Mouse (Mus musculus) gastrocnemius, adult 8-10 months (tissue): ENCODE results near the gene Gimap5. TPM values are rescaled to one million over a fixed set of nuclear protein-coding genes. Genes with fewer than 3 reads are reported as not detected.

Experiments
- DNase-seq, 2 experiments: peaks; one replicate each; pipeline ENCODE4 v3.0.0; 2022; ENCODE audit warnings: low spot score in 2 of 2
- total RNA-seq, 4 experiments: library from RNA; stranded (reverse); gene quantifications; 2 replicates each; pipeline ENCODE4 v1.2.4; 2022

The Gimap5 gene
- total RNA-seq, result 1 to 10 TPM in 3 of 4 experiments, under 1 TPM in 1; 0.82 to 1.5 (median 1.2) TPM

DNA sequence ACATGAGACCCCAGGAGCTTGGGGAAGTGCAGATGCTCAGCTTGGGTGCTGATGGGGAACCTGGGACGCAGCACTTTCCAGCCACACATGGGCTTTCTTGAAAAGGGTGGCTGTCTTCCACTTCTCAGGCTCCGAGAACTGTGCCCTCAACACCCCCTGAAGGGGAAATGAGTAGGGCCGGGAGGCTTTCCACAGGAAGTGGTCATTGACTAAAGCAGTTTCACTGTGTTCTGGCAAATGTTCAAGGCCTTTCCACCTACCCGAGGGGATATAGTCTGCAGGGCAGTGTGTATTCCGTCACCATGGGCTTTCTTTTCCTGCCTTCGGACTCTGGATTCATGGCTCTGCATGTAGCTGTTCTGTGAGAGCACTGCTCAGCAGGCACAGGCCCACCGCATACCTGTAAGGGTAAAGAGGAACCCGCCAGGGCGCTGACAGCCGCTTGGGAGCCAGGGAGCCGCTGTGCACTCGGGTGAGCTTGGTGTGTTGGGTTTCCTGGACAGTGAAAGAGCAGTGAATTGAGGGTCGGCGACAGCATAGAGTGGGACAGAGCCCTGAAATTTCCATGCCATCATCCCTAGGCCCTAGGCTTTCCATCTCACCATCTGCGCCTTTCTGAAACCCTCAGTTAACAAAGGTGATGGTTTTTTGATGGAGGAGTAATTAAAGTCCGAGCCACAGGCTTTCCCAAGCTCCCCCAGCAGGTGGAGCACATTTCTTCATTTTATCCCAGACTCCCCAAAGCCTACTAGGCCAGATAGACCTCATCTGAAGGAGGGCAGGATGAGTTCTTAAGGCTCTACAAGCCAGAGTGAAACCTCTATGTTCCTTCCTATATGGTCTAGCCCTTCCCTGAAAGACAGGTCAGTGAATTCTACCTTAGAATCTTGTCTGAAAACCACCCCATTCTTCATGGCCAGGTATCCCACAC, at the start of gene Gimap5:
Gene Gimap5 (plus strand): TSS at position 239 of the 931 bp plus-strand sequence.
- no peak for DNase-seq

DNA sequence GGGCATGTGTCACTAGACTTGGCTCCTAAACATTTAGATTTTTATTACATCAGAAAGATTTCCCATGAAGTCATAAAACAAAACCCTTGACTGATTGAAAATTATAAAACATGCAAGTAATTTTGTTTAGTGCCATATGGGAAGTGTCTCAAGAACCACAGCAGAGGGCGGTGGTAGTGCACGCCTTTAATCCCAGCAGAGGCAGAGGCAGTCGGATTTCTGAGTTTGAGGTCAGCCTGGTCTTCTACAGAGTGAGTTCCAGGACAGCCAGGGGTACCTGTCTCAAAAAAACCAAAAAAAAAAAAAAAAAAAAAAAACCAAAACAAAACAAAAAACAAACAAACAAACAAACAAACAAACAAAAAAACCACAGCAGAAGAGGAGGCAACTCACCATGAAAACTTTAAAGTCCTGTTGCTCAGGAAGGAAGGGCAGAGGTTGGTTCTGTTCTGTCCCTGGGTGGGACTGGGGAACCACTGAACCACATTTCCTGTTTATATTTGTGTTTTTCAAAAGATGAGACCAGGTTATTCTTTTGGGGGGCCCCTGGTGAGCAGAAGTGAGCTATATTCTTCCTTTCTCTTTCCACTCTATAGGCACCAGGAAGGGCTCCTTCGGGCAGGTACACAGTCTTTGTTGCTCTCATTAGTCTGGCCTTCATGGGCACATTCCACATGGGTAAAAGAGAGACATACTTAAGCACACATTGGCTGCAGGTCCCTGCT, 49.0 kb upstream of the Gimap5 start:
- DNase-seq, result no peak

DNA sequence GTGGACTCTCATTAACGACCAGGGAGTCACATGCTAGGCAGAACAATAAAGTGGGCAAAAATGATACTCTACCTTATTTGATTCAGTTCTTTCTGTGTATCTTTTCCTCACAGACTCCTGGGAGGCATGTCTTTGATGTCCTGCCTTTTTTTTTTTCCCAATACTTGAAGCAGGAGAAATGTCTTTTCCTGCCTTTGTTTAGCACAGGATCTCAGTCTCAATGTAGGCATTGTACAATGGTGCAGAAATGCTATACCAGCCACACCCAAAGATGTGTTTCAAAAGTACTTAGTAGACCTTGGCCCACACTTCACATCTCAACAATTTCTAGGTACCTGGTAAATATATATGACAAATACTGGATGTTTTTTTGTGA, 48.5 kb upstream of the Gimap5 start:
- DNase-seq, result no peak

DNA sequence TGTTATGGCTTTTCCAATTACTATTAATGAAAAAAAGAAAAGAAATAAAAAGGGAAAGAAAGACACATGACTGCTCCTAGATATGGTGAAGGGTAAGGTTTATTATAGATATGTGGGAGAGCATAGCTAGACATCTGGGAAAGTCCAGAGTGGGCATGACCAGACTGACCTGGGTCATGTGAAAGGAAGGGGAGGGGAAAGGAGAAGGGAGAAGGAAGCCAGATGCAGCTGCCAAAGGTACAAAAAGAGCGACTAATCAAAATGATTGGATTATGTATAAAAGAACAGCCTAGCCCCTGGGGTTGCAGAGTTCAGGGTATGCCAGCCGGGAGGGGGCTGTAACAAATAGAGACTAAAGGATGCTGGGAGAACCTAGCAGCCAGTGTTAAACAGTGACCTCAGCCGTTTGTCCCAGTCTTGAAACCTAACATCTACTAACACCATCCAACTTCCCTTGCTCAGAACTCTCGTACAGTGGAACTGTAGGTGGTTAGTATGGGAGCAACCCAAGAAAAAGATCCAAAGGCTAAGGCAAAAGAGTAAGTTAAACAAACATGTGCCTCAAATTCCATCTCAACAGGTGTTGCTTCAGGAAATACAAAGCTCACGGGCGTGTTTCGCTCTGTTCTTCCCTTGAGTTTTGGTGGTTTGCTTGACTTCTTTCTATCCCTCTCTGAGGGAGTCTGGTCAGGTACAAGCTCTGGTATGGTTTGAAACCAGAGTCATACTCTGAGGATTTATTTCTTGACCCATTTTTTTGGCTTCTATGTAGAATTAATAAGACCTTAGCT, 47.7 kb upstream of the Gimap5 start:
- no peak for DNase-seq

DNA sequence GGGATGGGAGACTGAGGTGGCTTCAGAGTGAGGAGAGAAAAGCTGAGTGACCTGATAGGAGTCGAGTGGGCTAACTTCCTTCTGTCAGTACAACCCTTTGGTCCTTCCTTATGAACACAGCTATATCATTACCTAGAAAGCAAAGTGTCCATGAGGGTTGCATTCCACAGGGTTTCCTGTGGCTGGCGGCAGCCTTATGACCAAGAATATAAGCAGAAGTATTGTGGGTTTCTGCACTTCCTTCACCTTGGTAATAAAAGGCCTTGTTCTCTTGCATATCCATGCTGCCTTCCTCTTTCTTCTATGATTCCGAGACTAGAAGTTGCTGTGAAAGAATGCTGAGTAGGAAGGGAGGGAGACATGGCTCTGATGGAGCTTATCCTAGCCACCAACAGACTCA, 47.1 kb upstream of the Gimap5 start:
- DNase-seq, result no peak

DNA sequence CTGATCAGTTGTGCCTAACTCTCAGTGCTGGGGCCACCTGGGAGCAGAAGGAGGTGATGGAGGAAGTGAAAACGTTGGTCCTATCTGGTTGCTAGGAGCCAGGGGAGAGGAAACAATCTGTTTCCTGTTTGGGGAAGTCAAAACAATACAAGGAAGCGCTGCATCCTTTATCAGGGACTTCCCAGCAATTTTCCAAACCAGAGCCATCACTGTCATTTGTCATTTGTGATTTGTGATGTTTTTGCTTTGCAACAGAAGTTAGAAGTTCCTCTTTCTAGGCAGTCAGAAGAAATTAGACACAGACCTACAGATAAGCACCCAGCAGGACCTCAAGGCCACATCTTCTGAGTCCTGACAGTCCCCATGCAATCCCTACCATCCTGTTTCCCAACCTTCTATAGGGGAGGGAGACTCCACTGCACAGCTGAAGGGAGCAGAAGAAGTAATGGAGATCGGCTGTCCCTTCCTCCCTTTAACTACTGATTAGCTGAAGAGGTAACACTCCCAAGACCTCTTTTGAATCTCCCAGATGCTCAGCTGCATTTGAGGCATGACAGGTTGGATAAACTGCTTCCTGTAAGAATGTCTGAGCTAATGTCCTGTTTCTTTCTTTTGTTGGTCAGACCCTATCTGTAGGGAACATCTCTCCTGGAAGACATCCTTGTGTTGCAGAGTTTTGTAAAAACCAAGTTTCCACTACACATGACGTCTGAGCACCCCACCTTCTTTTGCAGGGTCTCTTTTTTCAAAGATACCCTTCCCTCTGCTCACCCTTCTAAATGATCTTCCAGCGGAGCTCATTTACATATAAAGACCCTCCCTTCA, 45.5 kb upstream of the Gimap5 start:
- DNase-seq, result no peak

DNA sequence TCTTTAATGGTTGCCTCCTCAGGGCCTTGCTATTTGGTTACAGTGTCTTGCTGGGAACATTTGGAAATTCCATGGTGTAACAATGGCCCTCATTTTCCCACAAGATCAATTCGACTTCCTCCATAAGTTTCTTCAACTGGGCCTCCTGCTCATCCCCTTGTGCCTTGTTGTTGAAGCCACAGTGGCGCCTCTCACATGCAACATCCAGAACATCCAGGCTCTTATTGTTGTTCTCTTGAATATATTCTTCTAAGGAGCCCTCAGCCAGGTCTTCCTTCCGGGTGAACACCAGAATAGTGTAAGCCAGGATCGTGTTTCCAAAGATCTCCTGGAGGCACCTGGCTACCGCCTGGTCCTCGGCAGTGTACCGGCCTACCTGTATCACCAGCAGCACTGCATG, 43.9 kb upstream of the Gimap5 start:
- DNase-seq, result no peak

DNA sequence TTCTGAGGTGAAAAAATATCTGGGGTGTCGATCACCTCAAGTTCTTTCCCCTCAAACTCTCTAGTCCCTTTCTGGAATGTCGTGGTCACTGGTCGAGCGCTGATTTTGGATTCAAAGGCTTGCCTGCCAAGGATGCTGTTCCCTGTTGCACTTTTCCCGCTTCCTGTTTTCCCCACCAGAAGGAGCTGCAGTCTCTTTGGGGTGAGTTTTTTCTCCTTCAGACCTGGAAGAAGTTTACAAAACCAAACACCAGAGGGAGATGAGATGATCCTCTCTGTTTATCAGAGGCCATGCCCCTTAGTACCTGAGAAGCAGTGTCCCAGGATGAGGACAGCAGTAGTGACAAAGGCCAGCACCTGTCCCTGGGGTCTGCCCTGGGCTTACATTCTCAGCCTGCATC, 43.4 kb upstream of the Gimap5 start:
- no peak for DNase-seq

DNA sequence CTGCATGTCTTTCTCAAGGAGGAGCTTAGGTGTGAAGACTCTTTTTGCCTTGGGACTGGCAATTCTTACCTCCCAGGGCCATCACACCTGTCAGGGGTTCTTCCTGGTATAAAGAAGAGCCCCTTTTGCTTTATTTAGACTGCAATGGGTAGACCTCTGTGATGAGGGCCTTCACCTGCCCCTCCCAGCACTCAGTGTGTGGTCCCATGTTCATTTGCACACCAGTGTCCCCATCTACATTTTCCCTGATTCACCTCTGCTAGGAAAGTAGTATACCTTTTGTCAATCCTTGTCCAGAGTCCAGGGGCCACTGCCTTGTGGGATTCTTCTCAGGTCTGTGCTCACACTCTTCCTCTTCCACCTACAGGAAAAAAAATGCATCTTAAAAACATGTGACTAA, 41.9 kb upstream of the Gimap5 start:
- DNase-seq, result no peak

DNA sequence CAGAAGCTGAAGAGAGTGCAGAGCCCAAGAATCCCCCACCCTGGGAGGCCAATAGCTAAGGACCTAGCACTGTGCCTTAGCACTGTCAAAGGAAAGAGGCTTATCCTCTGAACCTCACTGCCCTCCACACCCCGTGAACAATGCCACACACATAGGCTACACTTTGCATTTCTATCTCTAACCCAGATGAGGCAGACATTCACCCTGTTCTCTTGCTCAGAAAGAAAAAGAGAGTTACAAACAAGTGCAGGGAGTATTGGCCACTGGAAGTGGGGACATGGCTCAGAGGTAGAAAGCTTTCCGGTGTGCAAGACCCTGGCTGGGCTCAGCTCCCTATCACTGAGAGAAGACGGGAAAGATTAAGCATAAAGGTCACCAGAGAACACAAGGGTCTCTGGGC, 39.9 kb upstream of the Gimap5 start:
- DNase-seq, result no peak

DNA sequence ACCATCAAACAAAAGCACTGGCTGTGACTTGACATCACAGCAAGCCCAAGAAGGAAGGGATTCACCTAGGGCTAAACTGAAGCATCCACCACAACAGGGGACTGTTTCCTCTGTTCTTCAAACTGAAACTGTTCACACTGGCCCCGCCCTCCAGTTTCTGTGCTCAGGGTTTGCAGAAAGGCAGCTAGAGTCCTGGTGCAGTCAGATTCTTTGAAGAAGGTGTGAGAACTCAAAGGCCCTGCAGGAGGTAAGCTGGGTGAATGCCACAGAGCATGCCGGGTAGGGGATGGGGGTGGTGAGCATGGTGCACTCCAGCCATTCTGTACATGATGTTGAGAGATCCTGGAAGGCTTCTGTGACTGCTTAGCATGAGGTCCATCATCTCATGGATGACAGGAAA, 27.5 kb upstream of the Gimap5 start, which contains the start of the genes Gm28053 and Gimap7:
Gene Gm28053 (plus strand): TSS at position 153 of the 400 bp plus-strand sequence.
Gene Gimap7 (plus strand): TSS at position 167 of the 400 bp plus-strand sequence.
- DNase-seq, result no peak

DNA sequence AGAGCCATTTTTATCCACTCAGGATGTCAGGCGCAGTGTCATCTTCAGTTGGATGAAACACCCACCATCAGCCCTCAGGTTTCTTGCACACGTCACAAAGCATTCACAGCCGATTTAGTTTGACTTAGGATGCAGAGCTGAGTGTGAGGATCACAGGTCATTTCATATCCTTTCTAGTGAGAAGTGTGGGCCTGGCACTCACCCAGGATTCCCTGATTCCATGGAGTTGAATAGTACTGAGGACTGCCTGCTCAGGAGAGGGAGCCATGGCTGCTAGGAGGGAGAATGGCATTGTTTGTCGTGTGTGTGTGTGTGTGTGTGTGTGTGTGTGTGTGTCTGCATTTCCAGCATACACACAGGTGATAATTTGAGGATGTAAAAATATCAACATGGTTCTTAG, 25.7 kb upstream of the Gimap5 start:
- no peak for DNase-seq

DNA sequence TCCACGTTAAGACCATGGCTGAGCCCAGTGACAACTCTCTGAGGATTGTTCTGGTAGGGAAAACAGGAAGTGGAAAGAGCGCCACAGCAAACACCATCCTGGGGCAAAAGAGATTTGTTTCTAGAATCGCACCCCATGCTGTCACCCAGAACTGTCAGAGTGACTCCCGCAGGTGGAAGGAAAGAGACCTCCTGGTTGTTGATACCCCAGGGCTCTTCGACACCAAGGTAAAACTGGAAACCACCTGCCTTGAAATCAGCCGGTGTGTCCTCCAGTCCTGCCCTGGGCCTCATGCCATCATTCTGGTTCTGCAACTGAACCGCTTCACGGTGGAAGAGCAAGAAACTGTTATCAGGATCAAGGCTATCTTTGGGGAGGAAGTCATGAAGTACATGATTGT, 22.5 kb upstream of the Gimap5 start:
- no peak for DNase-seq

DNA sequence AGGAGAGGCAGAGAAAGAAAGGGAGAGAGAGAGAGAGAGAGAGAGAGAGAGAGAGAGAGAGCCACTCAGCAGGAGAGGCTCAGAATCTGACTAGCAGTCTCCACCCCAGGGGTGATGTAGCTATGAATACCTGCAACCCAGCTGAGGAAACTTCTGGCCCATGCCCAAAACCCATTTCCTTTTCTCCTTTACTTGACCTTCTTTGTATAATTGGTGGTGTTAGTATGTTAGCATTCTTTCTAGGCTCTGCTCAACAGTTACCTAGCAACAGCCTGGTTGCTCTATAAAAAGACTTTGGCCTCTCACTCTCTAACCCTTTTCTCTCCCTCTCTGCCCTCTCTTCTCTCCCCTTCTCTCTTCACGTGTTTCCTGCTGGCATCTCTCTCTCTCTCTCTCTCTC, 20.5 kb upstream of the Gimap5 start:
- no peak for DNase-seq

DNA sequence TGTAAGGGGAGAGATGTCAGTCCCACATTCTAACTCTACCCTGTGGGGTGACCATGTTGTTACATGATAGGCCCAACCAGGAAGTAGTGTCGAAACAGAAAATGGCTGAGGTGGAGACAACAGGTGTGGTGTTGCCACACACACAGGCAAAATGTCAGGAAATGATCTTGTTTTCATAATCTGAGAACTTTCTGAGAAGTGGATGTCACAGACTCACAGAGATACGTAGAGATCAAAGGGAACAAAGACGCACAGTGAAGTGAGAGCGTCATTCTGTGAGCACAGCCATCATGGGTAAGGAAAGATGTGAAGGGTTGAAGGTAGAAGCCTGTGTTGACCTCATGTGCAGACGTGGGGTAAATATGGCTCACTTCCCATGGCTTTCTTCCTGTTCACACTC, 18.2 kb upstream of the Gimap5 start:
- no peak for DNase-seq

DNA sequence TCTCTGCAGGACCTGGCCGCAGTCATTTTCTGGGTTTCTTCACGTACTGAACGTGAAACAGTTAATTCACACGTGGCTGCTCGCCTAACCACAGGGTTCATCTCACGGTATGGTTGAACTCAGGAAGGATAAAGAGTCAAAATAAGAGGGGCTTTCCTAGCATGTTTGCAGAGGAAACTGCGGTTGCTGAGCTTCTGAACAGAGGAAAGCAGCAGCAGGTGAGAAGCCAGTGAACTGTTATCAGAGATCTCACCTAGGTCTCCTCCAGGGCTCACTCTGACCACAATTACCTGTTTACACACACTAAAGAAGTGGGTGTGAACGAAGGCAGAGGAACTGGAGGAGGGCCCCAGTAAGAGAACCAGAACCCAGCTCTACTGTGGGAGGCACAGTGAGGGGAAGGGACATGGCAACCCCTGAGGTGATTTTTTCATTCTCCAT, 13.1 kb upstream of the Gimap5 start:
- DNase-seq, result no peak

DNA sequence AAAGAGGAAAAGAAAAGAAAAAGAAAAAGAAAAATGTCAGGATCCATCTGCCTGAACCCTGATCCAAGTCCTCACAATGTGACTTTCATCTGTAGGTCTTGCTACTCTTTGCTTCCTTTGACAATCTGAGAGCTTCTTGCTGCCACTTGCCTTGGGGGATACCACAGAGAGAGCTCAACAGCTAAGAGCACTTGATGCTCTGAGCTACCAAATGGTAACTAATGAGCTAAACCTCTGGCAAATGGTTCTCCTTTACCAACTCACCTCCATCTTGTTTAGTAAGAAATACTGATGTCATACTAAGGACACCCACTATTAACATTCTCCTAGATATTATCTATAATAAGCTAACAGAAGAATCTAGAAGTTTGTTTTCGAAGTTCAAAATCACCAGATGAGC, 12.3 kb upstream of the Gimap5 start:
- no peak for DNase-seq

DNA sequence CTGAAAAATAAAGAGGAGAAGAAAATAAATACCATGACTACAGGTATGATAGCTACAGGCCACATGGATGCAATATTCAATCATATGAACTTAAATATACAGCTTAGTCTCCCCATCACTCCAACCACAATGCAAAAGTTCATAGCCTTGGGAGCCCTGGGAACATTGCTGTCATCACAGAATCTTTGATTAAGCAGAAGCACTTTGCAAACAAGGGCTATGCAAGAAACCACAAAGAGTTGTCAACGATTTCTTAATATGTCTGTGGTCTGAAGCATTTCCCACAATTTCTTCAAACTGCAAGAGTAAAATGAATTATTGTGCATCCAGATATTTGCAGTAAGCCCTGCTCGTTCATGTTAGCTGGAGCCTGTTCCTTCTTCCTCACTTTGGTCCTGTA, 8.9 kb upstream of the Gimap5 start:
- DNase-seq, result no peak

DNA sequence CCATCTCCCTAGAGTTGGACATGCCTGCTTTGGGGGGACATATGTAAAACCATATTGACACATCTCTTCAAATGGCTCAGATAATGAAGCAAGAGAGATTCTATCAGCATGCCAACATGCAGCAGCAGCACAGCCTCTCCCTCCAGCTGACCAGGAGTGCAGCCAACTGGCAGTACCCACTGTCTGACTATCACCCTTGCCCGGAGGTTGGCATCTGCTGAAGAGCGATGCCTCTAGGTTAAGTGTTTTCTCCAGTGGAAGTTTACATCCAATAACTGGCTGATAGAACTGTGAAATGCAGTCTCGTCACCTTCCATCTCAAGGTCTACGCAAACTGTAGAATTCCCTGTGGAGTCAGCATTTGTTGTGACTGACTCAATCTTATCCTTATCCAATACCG, 8.3 kb upstream of the Gimap5 start:
- DNase-seq, result no peak

DNA sequence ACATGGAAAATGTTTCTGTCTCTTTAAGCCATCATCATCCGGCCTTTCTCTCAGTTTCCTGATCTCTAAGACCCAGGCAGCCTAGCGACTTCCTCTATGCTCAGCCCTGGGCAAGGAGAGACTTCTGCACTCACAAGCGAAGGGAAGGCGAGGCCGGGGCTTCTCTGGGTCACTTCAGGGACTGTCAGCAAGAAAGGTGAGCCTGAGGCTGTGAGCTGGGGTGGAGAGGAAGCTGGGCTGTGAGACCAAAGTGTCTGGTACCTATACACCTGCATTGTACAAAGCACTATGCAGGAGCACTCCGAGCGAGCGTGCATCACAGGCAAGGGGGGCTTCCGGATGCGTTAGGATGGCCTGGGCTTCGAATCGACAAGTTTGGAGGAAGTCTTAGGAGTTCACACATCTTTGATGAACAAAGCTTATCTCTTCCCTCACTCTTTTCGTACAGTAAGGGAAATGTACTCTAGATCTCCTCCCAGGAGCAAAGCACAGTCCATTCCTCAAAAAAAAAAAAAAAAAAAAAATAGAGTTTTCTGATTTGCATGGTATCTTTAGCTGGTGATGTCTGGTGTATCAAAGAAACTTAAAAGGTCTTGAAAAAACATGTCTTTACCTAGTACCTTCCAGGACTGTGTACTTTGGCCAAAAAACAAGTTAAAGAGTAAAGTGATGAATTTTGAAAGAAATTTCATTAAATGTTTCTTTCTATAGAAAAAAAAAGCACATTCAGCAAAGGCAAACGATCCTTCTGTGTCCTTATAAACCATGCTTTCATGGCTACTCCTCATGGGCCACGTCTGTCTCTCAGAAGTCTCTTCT, 6.8 kb upstream of the Gimap5 start, which contains the start of gene Gimap1:
Gene Gimap1 (plus strand): TSS at position 94 of the 819 bp plus-strand sequence.
- DNase-seq, result no peak
